Mouse (Mus musculus) cerebellum, adult (tissue): ENCODE results near the gene Tmem222.

Source experiments
- ATAC-seq: cut with Nextera tagmentation; 2 replicates; pipeline ENCODE4 v1.9.2; 2017; ENCODE audit warnings: mild to moderate bottlenecking, moderate library complexity, mixed read lengths; ENCODE audit not compliant: insufficient number of reproducible peaks, low FRiP score, low TSS enrichment

Gene Tmem222

GRCm38 (mm10) chr4:133277104-133278026 is at the start of gene Tmem222:
TSS of gene Tmem222 (minus strand) at chr4:133277792.
- peak; percentile 92 for ATAC-seq

- no peak for ATAC-seq
These were observed 42.1 kb upstream of the Tmem222 start for GRCm38 (mm10) chr4:133319667-133320066.

- no peak for ATAC-seq
These were observed 38.4 kb upstream of the Tmem222 start for GRCm38 (mm10) chr4:133315991-133316390.

- ATAC-seq = peak; percentile 40; the same call in 1 of the 2 replicates
These were observed 37.3 kb upstream of the Tmem222 start for GRCm38 (mm10) chr4:133314896-133315295.

- no peak for ATAC-seq
These were observed 32.4 kb upstream of the Tmem222 start for GRCm38 (mm10) chr4:133309948-133310347.

GRCm38 (mm10) chr4:133307331-133307730 is 29.7 kb upstream of the Tmem222 start:
- no peak for ATAC-seq

- ATAC-seq = no peak
These were observed 28.2 kb upstream of the Tmem222 start for GRCm38 (mm10) chr4:133305825-133306224.

GRCm38 (mm10) chr4:133304770-133305169 is 27.2 kb upstream of the Tmem222 start:
- ATAC-seq = no peak

GRCm38 (mm10) chr4:133302668-133303067 is 25.1 kb upstream of the Tmem222 start:
- no peak for ATAC-seq

- no peak for ATAC-seq
These were observed 24.2 kb upstream of the Tmem222 start for GRCm38 (mm10) chr4:133301802-133302201.

GRCm38 (mm10) chr4:133300421-133300820 is 22.8 kb upstream of the Tmem222 start:
- no peak for ATAC-seq

GRCm38 (mm10) chr4:133299701-133300100 is 22.1 kb upstream of the Tmem222 start:
- ATAC-seq = no peak

GRCm38 (mm10) chr4:133298516-133299365 is 21.1 kb upstream of the Tmem222 start:
- ATAC-seq = peak; percentile 46; the same call in 1 of the 2 replicates

GRCm38 (mm10) chr4:133297801-133298238 is 20.2 kb upstream of the Tmem222 start:
- ATAC-seq = peak; percentile 42; the same call in 1 of the 2 replicates

GRCm38 (mm10) chr4:133297360-133297759 is 19.8 kb upstream of the Tmem222 start:
- no peak for ATAC-seq

- ATAC-seq = no peak
These were observed 16.5 kb upstream of the Tmem222 start for GRCm38 (mm10) chr4:133294084-133294483.

- ATAC-seq = no peak
These were observed 15.6 kb upstream of the Tmem222 start for GRCm38 (mm10) chr4:133292901-133293843.

- no peak for ATAC-seq
These were observed 14.8 kb upstream of the Tmem222 start for GRCm38 (mm10) chr4:133292405-133292804.

- ATAC-seq = no peak
These were observed 13.7 kb upstream of the Tmem222 start for GRCm38 (mm10) chr4:133291255-133291654.
